Mouse (Mus musculus): ENCODE measurements at regions not wholly inside any gene's neighbourhood (a gene's known extent, or its start where the extent isn't known, plus 50 kb on each side); places are given as distances from the start of the nearest gene placed in this dataset.

GRCm38 (mm10) chr14:82433894-82434293 is 2009.5 kb upstream of the Pcdh17 start:
- DNase-seq (ENCODE audit: low spot score in 2 of 2): peak in 1 of 2 experiments; percentile 4

GRCm38 (mm10) chr14:82448856-82449255 is 1994.5 kb upstream of the Pcdh17 start:
- DNase-seq (ENCODE audit: low spot score in 2 of 2): peak; percentile 3 to 14

- DNase-seq (ENCODE audit: low spot score in 2 of 2): no peak
These were observed 1989.9 kb upstream of the Pcdh17 start for GRCm38 (mm10) chr14:82453431-82453830.

- no peak for DNase-seq (ENCODE audit: low spot score in 2 of 2)
These were observed 1976.7 kb upstream of the Pcdh17 start for GRCm38 (mm10) chr14:82466708-82467107.

All from layer of hippocampus, postnatal 14 days (tissue).